Mouse (Mus musculus) ES-CJ7 (cell line): ENCODE results near the gene Pgpep1l.

Experiments
- DNase-seq: peaks from one replicate; pipeline ENCODE4 v3.0.0; 2011; ENCODE audit warnings: low read depth, low spot score

The Pgpep1l gene

DNA sequence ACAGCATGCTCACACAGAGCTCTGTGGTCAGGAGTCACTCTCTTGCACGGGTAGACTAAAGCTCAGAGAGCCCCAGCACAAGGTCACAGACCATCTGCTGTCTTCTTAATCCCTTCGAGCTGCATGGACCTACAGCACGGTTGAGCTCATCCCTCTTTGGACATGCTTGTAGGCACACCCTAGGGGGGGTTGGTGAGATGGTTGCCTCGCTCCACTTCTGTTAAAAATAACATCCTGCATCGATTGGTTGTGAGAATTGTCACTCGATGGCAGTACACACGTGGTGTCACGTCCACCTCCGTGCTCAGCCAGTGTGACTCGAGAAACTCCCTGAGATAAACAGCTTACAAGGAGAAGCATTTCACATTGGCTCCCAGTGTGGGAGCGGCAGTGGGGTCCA lies 45.2 kb downstream of the Pgpep1l start:
- DNase-seq, result no peak

DNA sequence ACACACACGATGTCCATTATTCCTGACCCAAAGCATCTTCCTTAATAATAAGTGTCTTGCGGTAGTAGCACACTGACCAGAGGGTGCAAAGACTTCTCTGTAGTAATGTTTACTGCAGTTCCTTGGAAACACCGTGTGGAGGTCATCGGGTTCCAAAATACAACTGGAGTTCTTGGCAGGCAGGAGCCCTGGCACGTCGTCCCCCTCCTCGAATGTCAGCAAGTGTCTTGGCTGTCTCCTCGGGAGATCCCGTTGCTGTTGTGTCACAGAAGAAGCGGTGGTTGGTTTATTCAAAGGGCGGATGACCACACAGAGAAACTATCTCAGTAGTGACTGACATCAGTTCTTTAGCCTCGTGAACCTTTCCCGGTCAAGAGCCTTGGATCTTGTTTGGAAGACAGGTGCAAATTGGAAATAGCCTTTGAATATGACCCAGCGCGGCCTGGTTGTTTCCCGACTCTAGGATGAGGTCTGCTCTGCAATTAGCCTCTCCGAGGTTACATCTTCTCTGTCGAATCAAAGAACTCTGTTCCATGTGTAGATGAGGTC lies 48.4 kb downstream of the Pgpep1l start:
- DNase-seq, result no peak

DNA sequence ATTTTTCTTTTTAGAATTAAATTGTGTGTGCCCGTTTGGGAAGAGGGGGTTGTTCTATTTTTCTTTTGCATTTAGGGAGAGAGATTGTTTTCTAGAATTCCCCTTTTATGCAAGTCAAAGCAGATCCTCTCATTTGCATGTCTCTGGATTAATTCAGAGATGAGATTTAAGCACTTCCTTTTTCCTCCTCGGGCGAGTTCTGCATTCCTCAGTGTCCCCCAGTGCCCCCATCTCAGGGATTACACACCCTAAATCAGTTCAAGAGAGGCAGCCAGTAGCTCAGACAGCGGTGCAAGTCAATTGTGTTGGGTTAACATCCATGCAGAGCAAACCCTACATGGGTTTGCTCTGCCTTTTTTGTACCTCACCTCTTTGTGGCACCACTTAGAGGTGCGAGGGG lies 50.2 kb downstream of the Pgpep1l start:
- DNase-seq, result no peak

DNA sequence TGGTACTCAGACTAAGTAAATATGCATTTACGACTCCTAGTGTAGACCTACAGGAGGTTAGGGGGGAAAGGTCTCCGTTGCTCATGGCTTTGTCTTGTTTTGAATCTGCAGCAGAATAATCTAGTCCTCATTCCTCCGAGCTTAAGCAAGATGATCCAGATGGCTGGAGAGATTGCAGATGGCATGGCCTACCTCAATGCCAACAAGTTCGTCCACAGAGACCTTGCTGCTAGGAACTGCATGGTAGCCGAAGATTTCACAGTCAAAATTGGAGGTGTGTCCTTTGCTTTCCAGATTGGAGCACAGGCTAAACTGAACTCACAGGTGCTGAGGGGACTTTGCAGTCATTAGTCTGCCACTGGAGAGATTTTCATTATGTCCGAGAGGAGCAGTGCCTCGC lies 52.1 kb downstream of the Pgpep1l start:
- DNase-seq, result no peak

DNA sequence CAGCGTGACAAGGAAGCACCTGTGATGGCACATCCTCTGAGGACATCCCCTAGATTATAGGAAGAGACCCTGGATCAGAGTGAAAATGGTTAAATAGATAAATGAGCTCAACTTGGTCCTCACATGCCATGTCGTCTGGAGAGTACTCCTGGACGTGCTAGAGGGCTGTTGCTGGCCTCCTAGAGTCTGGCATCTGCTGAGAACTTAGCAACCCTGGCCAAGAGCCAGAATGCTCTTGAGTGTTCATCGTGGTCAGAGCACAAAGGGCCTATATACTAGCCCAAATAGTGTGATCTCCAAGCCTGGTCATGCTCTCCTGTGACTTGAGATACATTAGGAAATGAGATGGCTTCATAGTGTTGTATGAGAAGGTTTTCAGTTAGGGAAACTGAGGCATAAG lies 53.6 kb downstream of the Pgpep1l start:
- DNase-seq, result no peak

DNA sequence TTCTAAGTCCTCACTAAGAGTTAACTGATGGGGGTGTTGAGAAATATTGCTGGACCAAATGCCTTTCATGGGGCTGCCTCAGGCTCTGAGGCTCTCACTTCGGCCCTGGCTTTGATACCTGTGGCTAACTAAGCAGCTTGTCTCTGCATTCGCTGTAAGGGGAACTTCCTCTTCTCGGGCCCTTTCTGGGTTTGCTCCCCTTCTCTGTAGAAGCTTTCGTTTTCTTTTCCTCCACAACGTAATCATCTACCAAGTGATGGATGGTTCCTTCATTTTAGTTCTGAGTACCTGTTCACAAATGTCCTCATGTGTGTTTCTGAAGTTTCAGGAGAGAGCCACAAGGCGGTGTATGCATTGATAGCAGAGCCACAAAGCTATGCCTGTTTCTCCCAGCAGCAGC lies 55.0 kb downstream of the Pgpep1l start:
- DNase-seq, result no peak

DNA sequence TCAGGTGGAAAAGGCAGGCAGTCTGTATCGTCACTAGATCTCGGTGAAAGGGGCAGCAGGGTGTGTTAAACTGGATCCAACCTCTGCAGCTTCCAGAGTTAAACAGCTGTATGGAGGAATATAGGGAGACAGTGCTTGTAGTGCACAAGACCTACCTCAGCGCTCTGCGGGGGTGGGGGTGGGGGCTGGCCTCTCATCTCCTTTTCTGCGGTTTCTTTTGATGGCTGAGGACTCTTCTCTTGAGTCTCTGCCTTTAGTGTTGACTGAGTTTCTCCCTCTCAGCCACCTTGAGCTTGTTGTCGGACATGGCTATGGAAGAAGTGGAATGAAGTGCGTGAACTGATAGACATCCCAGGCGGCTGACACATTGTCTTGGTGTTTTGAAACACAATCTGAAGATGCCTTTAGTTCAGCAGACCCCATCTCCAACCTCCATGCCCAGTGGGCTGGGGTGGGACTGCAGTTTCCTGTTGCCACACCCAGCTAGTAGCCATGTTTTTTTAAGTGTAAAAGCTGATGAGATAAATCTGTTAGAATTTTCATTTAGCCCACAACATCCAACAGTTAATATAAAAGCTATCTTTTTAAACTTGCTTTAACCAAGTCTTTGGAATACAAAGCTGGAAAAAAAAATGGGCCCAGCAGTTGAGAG lies 58.1 kb downstream of the Pgpep1l start:
- DNase-seq, result no peak

DNA sequence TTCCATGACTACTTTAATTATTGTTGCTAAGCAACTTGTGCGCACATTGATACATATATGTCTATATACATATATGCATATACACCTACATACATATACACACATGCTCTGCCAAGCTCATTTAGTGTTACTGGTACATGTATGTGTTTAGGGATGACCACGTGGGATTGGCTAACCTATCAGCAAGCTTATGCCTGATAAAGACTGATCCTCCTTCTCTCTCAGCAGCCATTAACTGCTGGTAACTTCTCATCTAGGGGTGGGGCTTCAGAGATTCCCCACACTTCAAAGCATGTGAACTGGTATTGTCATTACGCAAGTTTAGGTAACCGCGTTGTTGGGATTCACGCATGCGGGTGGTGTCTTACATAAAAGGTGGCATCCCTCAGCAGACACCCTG lies 64.4 kb downstream of the Pgpep1l start:
- no peak for DNase-seq

DNA sequence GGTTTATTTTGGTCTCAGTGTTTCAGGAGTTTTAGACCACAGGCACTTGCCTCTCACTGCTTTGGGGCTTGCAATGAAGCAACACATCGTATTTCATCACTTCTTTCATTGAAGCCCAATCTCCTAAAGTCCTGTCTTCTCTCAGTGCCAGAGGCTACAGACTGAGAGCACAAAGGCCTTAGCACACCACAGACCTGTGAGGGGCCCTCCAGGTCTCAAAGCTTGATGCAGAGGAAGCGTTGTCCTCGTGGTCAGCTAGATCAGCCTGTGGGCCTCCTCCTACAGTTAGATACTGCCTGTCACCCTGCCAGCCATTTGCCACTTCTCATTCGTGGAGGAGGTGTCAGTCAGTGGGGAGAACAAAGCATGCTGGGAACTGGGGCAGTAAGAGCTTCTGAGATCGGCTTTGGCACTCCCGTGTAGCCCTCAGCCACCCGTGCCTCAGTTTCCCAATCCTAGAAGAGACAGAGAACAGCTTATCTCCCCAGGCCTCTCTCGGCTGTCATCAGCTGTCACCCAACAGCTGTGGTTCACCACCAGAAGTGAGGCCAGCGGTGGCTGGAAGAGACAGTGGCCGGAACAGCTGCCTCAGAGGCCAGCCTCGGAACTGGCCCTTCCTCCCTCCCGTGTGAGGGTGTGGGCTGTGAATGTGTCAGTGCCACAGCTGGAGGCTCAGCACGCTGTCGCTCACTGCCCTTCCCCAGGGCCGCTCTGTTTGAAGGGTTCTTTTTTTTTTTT lies 69.9 kb downstream of the Pgpep1l start:
- no peak for DNase-seq

DNA sequence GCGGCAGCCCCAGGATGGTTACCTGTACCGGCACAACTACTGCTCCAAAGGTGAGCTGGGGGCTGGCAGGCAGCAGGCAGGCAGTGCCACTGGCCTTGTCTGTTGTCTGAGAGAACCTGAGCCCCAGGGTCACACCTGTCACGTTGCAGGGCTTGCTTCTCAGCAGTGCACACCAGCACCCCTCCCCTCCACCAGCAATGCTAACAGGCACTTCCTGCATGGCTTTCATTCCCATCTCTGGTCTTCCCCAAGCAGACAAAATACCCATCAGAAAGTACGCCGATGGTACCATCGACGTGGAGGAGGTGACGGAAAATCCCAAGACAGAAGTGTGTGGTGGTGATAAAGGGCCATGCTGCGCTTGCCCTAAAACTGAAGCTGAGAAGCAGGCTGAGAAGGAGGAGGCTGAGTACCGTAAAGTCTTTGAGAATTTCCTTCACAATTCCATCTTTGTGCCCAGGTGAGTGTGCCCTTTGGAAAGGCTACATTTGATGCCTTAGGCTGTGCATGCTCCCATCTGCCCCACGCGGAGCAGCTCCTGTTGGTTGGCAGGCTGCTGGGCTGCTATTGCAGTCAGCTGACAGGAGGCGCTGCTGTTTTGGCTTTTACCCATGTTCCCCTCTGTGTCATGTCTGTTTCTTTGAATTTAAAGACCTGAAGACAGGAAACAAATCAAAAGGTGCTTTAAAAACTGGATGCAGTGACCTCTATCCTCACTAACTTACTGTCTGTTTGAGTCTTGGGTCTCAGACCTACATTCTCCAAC lies 74.2 kb downstream of the Pgpep1l start:
- no peak for DNase-seq

DNA sequence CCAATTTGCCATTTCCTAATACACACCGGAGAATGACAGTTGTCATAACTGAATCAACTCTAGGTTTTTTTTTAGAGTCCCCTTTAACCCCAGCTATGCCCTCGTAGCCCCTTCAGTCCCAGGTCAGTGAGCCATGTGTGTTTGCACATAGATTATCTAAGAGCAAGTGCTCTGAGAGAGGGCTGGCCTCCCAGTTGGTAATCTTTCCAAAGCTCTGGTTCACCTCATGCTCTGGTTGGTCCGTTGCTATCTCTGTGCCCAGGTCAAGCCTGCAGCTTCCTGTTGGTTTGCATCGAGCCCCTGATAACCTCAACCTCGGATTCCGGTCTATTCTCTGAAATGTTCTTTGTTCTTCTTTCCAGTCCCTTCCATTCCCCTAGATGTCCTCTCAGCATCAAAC lies 74.8 kb downstream of the Pgpep1l start:
- DNase-seq, result no peak
